Mouse (Mus musculus): Measurements from ENCODE around the gene Hpn. TPM values are rescaled to one million over a fixed set of nuclear protein-coding genes. Genes with fewer than 3 reads are reported as not detected.

Gene Hpn
- 0.25 and 0.62 TPM in 2 replicates for polyA plus RNA-seq (2015; fragmentation: Nextera tagmentation; extraction: Ambion mirVana)

DNA sequence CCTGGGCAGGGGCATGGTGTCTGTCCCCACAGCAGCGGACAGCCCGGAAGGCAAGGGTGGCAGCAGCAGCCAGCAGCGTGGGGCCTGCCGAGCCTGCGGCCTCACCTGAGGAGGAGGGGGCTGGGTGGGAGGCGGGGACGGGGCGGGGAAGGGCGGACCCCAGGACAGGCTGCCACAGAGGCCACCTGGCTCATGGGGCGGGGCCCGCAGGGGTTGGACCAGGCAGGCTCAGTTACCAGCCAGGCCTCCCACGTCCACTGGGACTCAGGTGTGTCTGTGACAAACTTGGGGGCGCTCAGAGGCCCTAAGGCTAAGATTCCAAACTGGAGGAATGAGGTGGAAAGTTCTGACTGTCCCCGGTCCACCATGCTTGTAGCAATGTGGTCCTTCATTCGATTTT lies at the start of gene Hpn:
Hpn (minus strand) TSS at position 109 of the 400 bp plus-strand sequence.
- 0 out of 2 replicates have a peak, but pooled peaks cover 8% of the 10 kb centered on the region for H3K4me1 ChIP-seq (replicated peaks)
- H3K9ac ChIP-seq = no peak within 1 kb of the TSS
- no peak within 1 kb of the TSS for H3K4me2 ChIP-seq
- H3K9me3 ChIP-seq = no peaks in the 10 kb centered on the region
- H3K36me3 ChIP-seq = no peaks in the 10 kb centered on the region
- ATAC-seq (ENCODE audit: low read depth) = no peak
- no peak within 1 kb of the TSS for H3K27ac ChIP-seq (replicated peaks)
- WGBS = 19% methylated on average over 15 of the region's 15 CpGs
- H3K4me3 ChIP-seq = no peak within 1 kb of the TSS
- H3K27me3 ChIP-seq = peaks cover 7% of the 10 kb centered on the region; the same call in 1 of the 2 replicates

GRCm38 (mm10) chr7:31164748-31165147 lies 49.7 kb upstream of the Hpn start:
- Histone ChIP-seq H3K4me1 (replicated peaks) (no peaks in the 10 kb centered on the region), H3K4me2 (no peak overlapping the region), H3K36me3 (no peaks in the 10 kb centered on the region), H3K27ac (replicated peaks) (no peak overlapping the region), H3K9ac (no peak overlapping the region), H3K9me3 (no peaks in the 10 kb centered on the region), H3K27me3 (no peaks in the 10 kb centered on the region), H3K4me3 (no peak overlapping the region)
- 63% methylated on average over 1 of the region's 1 CpGs for WGBS
- no peak for ATAC-seq (ENCODE audit: low read depth)

DNA sequence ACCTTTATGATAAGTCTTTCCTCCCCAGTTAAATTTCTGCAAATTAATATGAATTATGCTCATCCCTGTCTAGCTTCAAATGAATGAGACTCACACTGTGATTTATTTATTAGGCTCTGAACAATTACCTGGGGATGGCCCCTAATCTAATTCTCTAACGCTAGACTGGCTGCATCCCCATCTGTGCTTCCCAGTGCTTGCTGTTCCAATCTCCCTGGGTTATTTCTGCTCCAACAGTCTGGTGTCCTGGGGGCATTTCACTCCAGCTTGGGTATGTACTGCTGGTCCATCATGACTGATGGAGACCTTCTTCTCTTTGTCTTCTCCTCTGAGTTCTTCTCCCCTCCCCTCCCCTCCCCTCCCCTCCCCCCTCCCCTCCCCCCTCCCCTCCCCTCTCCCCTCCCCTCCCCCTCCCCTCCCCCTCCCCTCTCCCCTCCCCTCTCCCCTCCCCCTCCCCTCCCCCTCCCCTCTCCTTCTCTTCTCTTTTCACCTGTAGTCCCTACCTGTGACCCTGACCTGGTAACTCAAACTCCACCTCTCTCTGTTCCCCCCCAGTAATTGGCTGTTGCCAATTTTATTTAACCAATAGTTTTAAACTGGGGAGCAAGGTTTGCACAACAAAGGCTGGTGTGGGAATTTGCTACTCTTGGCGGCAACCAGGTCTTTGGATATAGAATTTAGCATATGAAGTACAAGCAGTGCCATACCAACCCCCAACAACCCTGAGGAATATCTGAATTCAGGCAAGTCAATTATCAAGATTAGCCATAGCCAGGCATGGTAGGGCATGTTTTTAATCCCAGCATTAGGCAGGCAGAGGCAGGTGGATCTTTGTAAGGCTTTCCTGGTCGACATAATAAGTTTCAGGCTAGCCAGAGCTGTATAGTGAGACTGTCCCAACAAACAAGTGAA lies 48.8 kb upstream of the Hpn start:
- Histone ChIP-seq H3K4me3 (no peak overlapping the region), H3K9ac (no peak overlapping the region), H3K9me3 (no peaks in the 10 kb centered on the region), H3K36me3 (no peaks in the 10 kb centered on the region), H3K4me2 (no peak overlapping the region), H3K27me3 (no peaks in the 10 kb centered on the region), H3K27ac (replicated peaks) (no peak overlapping the region), H3K4me1 (replicated peaks) (no peaks in the 10 kb centered on the region)
- 59% methylated on average over 3 of the region's 3 CpGs for whole genome bisulfite sequencing
- no peak for ATAC-seq (ENCODE audit: low read depth)

DNA sequence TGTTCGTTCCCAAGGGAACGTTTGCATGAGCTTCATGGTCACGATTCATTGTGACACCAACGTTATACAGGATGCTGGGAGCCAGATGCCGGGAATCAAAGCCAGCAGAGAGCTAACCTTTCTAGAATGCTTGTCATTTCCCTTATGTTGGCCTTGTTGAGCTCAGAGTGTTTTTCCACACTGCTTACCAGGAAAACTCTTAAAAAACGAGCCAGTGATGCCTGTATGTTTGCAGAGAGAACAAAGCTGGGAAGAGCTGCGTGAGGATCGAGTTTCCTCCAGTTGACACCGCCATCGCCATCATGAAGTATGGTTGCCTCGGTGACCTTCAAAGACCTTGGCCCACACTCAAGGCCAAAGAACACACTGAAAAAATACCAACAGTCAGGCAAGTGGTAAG lies 47.2 kb upstream of the Hpn start:
- H3K4me1 ChIP-seq (replicated peaks) = no peaks in the 10 kb centered on the region
- no peaks in the 10 kb centered on the region for H3K36me3 ChIP-seq
- no peaks in the 10 kb centered on the region for H3K27me3 ChIP-seq
- 61% methylated on average over 11 of the region's 11 CpGs for whole genome bisulfite sequencing
- no peak overlapping the region for H3K4me2 ChIP-seq
- ATAC-seq (ENCODE audit: low read depth) = no peak
- H3K4me3 ChIP-seq = no peak overlapping the region
- no peak overlapping the region for H3K27ac ChIP-seq (replicated peaks)
- no peaks in the 10 kb centered on the region for H3K9me3 ChIP-seq
- H3K9ac ChIP-seq = no peak overlapping the region

GRCm38 (mm10) chr7:31161831-31162230 lies 46.7 kb upstream of the Hpn start:
- no peak overlapping the region for H3K9ac ChIP-seq
- WGBS = 65% methylated on average over 3 of the region's 3 CpGs

DNA sequence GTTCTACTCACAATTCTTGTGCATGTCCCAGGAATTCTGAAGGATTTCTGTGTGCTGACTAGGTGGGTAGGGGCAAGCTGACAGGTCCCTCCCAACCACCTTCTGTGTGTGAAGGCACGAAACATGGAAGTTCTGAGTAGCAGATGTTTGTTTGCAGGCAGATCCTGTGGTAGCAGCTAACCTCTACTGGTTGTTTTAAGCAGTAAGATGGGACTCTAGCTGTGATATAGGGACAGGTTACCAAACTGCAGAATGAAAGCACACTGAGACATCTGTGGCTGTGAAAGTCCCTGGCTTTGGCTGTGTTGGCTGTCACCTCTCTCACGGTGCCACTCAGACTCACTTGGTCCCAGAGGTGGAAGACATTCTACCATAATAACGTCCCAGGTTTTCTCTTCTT lies 46.2 kb upstream of the Hpn start:
- no peaks in the 10 kb centered on the region for H3K9me3 ChIP-seq
- WGBS = 80% methylated on average over 3 of the region's 3 CpGs
- no peaks in the 10 kb centered on the region for H3K4me1 ChIP-seq (replicated peaks)
- H3K4me3 ChIP-seq = no peak overlapping the region
- H3K9ac ChIP-seq = no peak overlapping the region
- no peaks in the 10 kb centered on the region for H3K27me3 ChIP-seq
- no peak overlapping the region for H3K27ac ChIP-seq (replicated peaks)
- H3K36me3 ChIP-seq = no peaks in the 10 kb centered on the region
- no peak for ATAC-seq (ENCODE audit: low read depth)
- no peak overlapping the region for H3K4me2 ChIP-seq

More at GRCm38 (mm10) chr7:31161831-31162230, 46.7 kb upstream of the Hpn start:
- H3K4me2 ChIP-seq = no peak overlapping the region
- H3K9me3 ChIP-seq = no peaks in the 10 kb centered on the region
- H3K4me3 ChIP-seq = no peak overlapping the region
- H3K36me3 ChIP-seq = no peaks in the 10 kb centered on the region
- ATAC-seq (ENCODE audit: low read depth) = no peak
- no peaks in the 10 kb centered on the region for H3K4me1 ChIP-seq (replicated peaks)
- H3K27me3 ChIP-seq = no peaks in the 10 kb centered on the region
- no peak overlapping the region for H3K27ac ChIP-seq (replicated peaks)

DNA sequence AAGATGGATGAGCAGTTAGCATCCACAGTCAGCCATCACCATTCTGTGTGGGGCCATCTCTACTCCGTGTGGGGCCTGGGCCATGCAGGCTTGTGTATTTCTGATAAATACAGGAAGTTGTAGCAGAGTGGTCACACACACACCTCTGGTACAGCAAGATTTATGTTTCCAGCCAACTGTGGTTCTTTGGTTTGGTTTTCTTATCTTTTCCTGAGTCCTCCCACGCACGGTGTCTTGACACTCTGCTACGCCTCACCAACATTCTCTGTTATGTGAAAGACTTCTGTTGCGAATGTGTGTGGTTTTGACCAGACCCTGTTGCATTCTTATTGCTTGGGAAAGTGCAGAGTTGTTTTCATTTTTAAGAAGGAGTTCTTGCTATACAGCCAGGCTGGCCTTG lies 45.7 kb upstream of the Hpn start:
- no peak overlapping the region for H3K9ac ChIP-seq
- no peak for ATAC-seq (ENCODE audit: low read depth)
- no peaks in the 10 kb centered on the region for H3K4me1 ChIP-seq (replicated peaks)
- no peaks in the 10 kb centered on the region for H3K27me3 ChIP-seq
- 90% methylated on average over 5 of the region's 5 CpGs for WGBS
- no peaks in the 10 kb centered on the region for H3K36me3 ChIP-seq
- no peak overlapping the region for H3K27ac ChIP-seq (replicated peaks)
- H3K4me3 ChIP-seq = no peak overlapping the region
- H3K4me2 ChIP-seq = no peak overlapping the region
- H3K9me3 ChIP-seq = no peaks in the 10 kb centered on the region

DNA sequence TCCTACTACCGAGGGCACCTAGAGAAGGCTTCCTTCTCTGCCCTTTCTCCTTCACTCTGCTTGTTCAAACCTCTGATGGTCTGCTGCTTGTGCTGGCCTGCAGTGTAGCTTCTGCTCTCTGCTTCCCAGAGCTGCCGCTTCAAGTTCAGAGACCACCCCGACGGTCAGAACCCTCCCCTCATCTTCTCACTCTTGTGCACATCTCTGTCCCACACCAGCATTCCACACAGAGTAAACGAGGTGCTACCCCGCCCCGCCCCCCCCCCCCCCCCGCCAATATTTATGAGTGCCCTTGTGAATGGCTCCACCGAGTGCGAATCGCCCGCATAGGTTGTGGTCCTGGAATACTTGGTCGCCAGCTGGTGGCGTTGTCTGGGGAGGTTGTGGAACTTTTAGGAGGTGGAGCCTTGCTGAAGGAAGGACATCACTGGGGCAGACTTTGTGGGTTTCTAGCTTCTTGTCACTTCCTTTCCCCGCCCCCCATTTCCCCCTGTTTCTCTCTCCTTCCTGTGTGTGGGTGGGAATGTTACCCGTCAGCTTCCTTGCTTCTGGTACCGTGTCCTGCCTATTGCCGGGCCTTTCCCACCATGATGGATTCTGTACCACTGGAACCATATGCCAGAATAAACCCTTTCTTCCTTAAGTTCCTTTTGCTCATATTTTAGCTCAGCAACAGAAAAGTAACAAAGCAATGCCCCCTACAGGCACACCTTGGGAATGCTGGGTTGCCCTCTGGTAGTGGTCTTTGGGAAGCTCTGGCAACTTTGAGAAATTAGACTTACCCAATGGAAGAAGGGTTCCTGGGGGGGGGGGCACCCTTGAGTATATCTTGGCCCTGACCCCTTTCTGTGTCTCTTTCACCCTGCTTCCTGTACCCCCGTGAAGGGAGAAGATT lies 41.2 kb upstream of the Hpn start:
- Histone ChIP-seq H3K4me2 (no peak overlapping the region), H3K4me3 (no peak overlapping the region), H3K27ac (replicated peaks) (no peak overlapping the region), H3K27me3 (no peaks in the 10 kb centered on the region), H3K4me1 (replicated peaks) (peaks cover 9% of the 10 kb centered on the region), H3K36me3 (no peaks in the 10 kb centered on the region), H3K9ac (no peak overlapping the region), H3K9me3 (no peaks in the 10 kb centered on the region)
- no peak for ATAC-seq (ENCODE audit: low read depth)
- WGBS = 35% methylated on average over 19 of the region's 19 CpGs

- Histone ChIP-seq H3K27ac (replicated peaks) (0 out of 2 replicates have a peak within 1 kb of the TSS, but pooled peaks have one; percentile 9), H3K4me2 (no peak within 1 kb of the TSS), H3K36me3 (no peaks in the 10 kb centered on the region), H3K4me1 (replicated peaks) (peaks cover 10% of the 10 kb centered on the region), H3K4me3 (no peak within 1 kb of the TSS), H3K27me3 (no peaks in the 10 kb centered on the region), H3K9ac (no peak within 1 kb of the TSS), H3K9me3 (no peaks in the 10 kb centered on the region)
- no peak for ATAC-seq (ENCODE audit: low read depth)
- 70% methylated on average over 5 of the region's 5 CpGs for WGBS
These were observed 40.4 kb upstream of the Hpn start, which contains the start of gene Gramd1a for GRCm38 (mm10) chr7:31155296-31156033. TSS of gene Gramd1a (minus strand) at chr7:31155896.

- WGBS = 92% methylated on average over 6 of the region's 6 CpGs
- Histone ChIP-seq H3K4me2 (no peak overlapping the region), H3K9ac (no peak overlapping the region), H3K27ac (replicated peaks) (no peak overlapping the region), H3K4me1 (replicated peaks) (peaks cover 19% of the 10 kb centered on the region), H3K4me3 (no peak overlapping the region), H3K27me3 (no peaks in the 10 kb centered on the region), H3K36me3 (no peaks in the 10 kb centered on the region), H3K9me3 (no peaks in the 10 kb centered on the region)
- ATAC-seq (ENCODE audit: low read depth) = no peak
These were observed 38.6 kb upstream of the Hpn start for GRCm38 (mm10) chr7:31153536-31154320.
